Mouse (Mus musculus): ENCODE measurements around the gene Ctdspl. TPM values are rescaled to one million over a fixed set of nuclear protein-coding genes. Genes with fewer than 3 reads are reported as not detected.

Ctdspl gene
- polyA plus RNA-seq (2014; fragmentation: Nextera tagmentation; extraction: Ambion mirVana), result 9.8 and 11.1 TPM in 2 replicates

GRCm38 (mm10) chr9:118926111-118926650 lies at the start of gene Ctdspl:
Gene Ctdspl (plus strand): TSS chr9:118926453.
- no peaks in the 10 kb centered on the region for H3K27me3 ChIP-seq (ENCODE audit: control insufficient read depth, insufficient read depth, low read length)
- H3K9ac ChIP-seq (replicated peaks; ENCODE audit: low read depth, low read length), result peak within 1 kb of the TSS; percentile 83
- peak within 1 kb of the TSS; percentile 77 for H3K4me3 ChIP-seq (ENCODE audit: low read depth, low read length)
- WGBS, result 0% methylated on average over 29 of the region's 73 CpGs
- H3K36me3 ChIP-seq (ENCODE audit: control insufficient read depth, insufficient read depth, low read length), result no peaks in the 10 kb centered on the region
- H3K4me1 ChIP-seq (ENCODE audit: control insufficient read depth, insufficient read depth, low read length), result peaks cover 16% of the 10 kb centered on the region
- H3K27ac ChIP-seq (ENCODE audit: low read depth, low read length), result peak within 1 kb of the TSS; percentile 81
- peak within 1 kb of the TSS; percentile 98 for H3K4me2 ChIP-seq (ENCODE audit: low read depth, low read length)
- ATAC-seq (ENCODE audit: low read depth), result peak; percentile 55
- no peaks in the 10 kb centered on the region for H3K9me3 ChIP-seq (ENCODE audit: control insufficient read depth, low read length)

- H3K27me3 ChIP-seq (ENCODE audit: control insufficient read depth, insufficient read depth, low read length), result no peaks in the 10 kb centered on the region
- H3K9ac ChIP-seq (replicated peaks; ENCODE audit: low read depth, low read length), result no peak overlapping the region
- WGBS, result 77% methylated on average over 10 of the region's 10 CpGs
- H3K4me1 ChIP-seq (ENCODE audit: control insufficient read depth, insufficient read depth, low read length), result no peaks in the 10 kb centered on the region
- no peaks in the 10 kb centered on the region for H3K36me3 ChIP-seq (ENCODE audit: control insufficient read depth, insufficient read depth, low read length)
- H3K4me3 ChIP-seq (ENCODE audit: low read depth, low read length), result no peak overlapping the region
- no peak for ATAC-seq (ENCODE audit: low read depth)
- H3K27ac ChIP-seq (ENCODE audit: low read depth, low read length), result no peak overlapping the region
- no peaks in the 10 kb centered on the region for H3K9me3 ChIP-seq (ENCODE audit: control insufficient read depth, low read length)
- H3K4me2 ChIP-seq (ENCODE audit: low read depth, low read length), result no peak overlapping the region
These were observed 49.4 kb upstream of the Ctdspl start for GRCm38 (mm10) chr9:118876902-118877301.

- 83% methylated on average over 7 of the region's 7 CpGs for WGBS
- no peak overlapping the region for H3K4me2 ChIP-seq (ENCODE audit: low read depth, low read length)
- no peaks in the 10 kb centered on the region for H3K9me3 ChIP-seq (ENCODE audit: control insufficient read depth, low read length)
- H3K36me3 ChIP-seq (ENCODE audit: control insufficient read depth, insufficient read depth, low read length), result no peaks in the 10 kb centered on the region
- no peak overlapping the region for H3K9ac ChIP-seq (replicated peaks; ENCODE audit: low read depth, low read length)
- H3K27ac ChIP-seq (ENCODE audit: low read depth, low read length), result no peak overlapping the region
- H3K4me3 ChIP-seq (ENCODE audit: low read depth, low read length), result no peak overlapping the region
- ATAC-seq (ENCODE audit: low read depth), result no peak
- H3K27me3 ChIP-seq (ENCODE audit: control insufficient read depth, insufficient read depth, low read length), result no peaks in the 10 kb centered on the region
- H3K4me1 ChIP-seq (ENCODE audit: control insufficient read depth, insufficient read depth, low read length), result no peaks in the 10 kb centered on the region
These were observed 48.8 kb upstream of the Ctdspl start for GRCm38 (mm10) chr9:118877365-118878008.

- 90% methylated on average over 11 of the region's 11 CpGs for WGBS
- no peaks in the 10 kb centered on the region for H3K9me3 ChIP-seq (ENCODE audit: control insufficient read depth, low read length)
- H3K4me1 ChIP-seq (ENCODE audit: control insufficient read depth, insufficient read depth, low read length), result no peaks in the 10 kb centered on the region
- H3K9ac ChIP-seq (replicated peaks; ENCODE audit: low read depth, low read length), result no peak overlapping the region
- no peak overlapping the region for H3K4me2 ChIP-seq (ENCODE audit: low read depth, low read length)
- H3K36me3 ChIP-seq (ENCODE audit: control insufficient read depth, insufficient read depth, low read length), result no peaks in the 10 kb centered on the region
- H3K27ac ChIP-seq (ENCODE audit: low read depth, low read length), result no peak overlapping the region
- no peaks in the 10 kb centered on the region for H3K27me3 ChIP-seq (ENCODE audit: control insufficient read depth, insufficient read depth, low read length)
- no peak for ATAC-seq (ENCODE audit: low read depth)
- no peak overlapping the region for H3K4me3 ChIP-seq (ENCODE audit: low read depth, low read length)
These were observed 47.7 kb upstream of the Ctdspl start for GRCm38 (mm10) chr9:118878596-118878995.

- Histone ChIP-seq H3K4me2 (ENCODE audit: low read depth, low read length) (no peak overlapping the region), H3K27ac (ENCODE audit: low read depth, low read length) (no peak overlapping the region), H3K27me3 (ENCODE audit: control insufficient read depth, insufficient read depth, low read length) (no peaks in the 10 kb centered on the region), H3K4me3 (ENCODE audit: low read depth, low read length) (no peak overlapping the region), H3K36me3 (ENCODE audit: control insufficient read depth, insufficient read depth, low read length) (no peaks in the 10 kb centered on the region), H3K9ac (replicated peaks; ENCODE audit: low read depth, low read length) (no peak overlapping the region), H3K4me1 (ENCODE audit: control insufficient read depth, insufficient read depth, low read length) (no peaks in the 10 kb centered on the region), H3K9me3 (ENCODE audit: control insufficient read depth, low read length) (no peaks in the 10 kb centered on the region)
- ATAC-seq (ENCODE audit: low read depth), result no peak
- 77% methylated on average over 7 of the region's 7 CpGs for WGBS
These were observed 44.8 kb upstream of the Ctdspl start for GRCm38 (mm10) chr9:118881281-118881945.

- H3K27me3 ChIP-seq (ENCODE audit: control insufficient read depth, insufficient read depth, low read length), result no peaks in the 10 kb centered on the region
- no peak overlapping the region for H3K27ac ChIP-seq (ENCODE audit: low read depth, low read length)
- no peak overlapping the region for H3K4me2 ChIP-seq (ENCODE audit: low read depth, low read length)
- H3K9ac ChIP-seq (replicated peaks; ENCODE audit: low read depth, low read length), result no peak overlapping the region
- ATAC-seq (ENCODE audit: low read depth), result no peak
- no peaks in the 10 kb centered on the region for H3K4me1 ChIP-seq (ENCODE audit: control insufficient read depth, insufficient read depth, low read length)
- H3K4me3 ChIP-seq (ENCODE audit: low read depth, low read length), result no peak overlapping the region
- H3K36me3 ChIP-seq (ENCODE audit: control insufficient read depth, insufficient read depth, low read length), result no peaks in the 10 kb centered on the region
- WGBS, result 91% methylated on average over 6 of the region's 6 CpGs
- H3K9me3 ChIP-seq (ENCODE audit: control insufficient read depth, low read length), result no peaks in the 10 kb centered on the region
These were observed 44.3 kb upstream of the Ctdspl start for GRCm38 (mm10) chr9:118881946-118882284.

GRCm38 (mm10) chr9:118883150-118883549 lies 43.1 kb upstream of the Ctdspl start:
- Histone ChIP-seq H3K27me3 (ENCODE audit: control insufficient read depth, insufficient read depth, low read length) (no peaks in the 10 kb centered on the region), H3K9ac (replicated peaks; ENCODE audit: low read depth, low read length) (no peak overlapping the region), H3K4me2 (ENCODE audit: low read depth, low read length) (no peak overlapping the region), H3K9me3 (ENCODE audit: control insufficient read depth, low read length) (no peaks in the 10 kb centered on the region), H3K4me1 (ENCODE audit: control insufficient read depth, insufficient read depth, low read length) (no peaks in the 10 kb centered on the region), H3K27ac (ENCODE audit: low read depth, low read length) (no peak overlapping the region), H3K4me3 (ENCODE audit: low read depth, low read length) (no peak overlapping the region), H3K36me3 (ENCODE audit: control insufficient read depth, insufficient read depth, low read length) (no peaks in the 10 kb centered on the region)
- 88% methylated on average over 7 of the region's 7 CpGs for WGBS
- ATAC-seq (ENCODE audit: low read depth), result no peak

- no peak overlapping the region for H3K4me3 ChIP-seq (ENCODE audit: low read depth, low read length)
- no peak for ATAC-seq (ENCODE audit: low read depth)
- H3K27ac ChIP-seq (ENCODE audit: low read depth, low read length), result no peak overlapping the region
- no peaks in the 10 kb centered on the region for H3K27me3 ChIP-seq (ENCODE audit: control insufficient read depth, insufficient read depth, low read length)
- H3K9ac ChIP-seq (replicated peaks; ENCODE audit: low read depth, low read length), result no peak overlapping the region
- H3K4me1 ChIP-seq (ENCODE audit: control insufficient read depth, insufficient read depth, low read length), result no peaks in the 10 kb centered on the region
- H3K36me3 ChIP-seq (ENCODE audit: control insufficient read depth, insufficient read depth, low read length), result no peaks in the 10 kb centered on the region
- no peak overlapping the region for H3K4me2 ChIP-seq (ENCODE audit: low read depth, low read length)
- H3K9me3 ChIP-seq (ENCODE audit: control insufficient read depth, low read length), result no peaks in the 10 kb centered on the region
- 78% methylated on average over 6 of the region's 6 CpGs for WGBS
These were observed 40.5 kb upstream of the Ctdspl start for GRCm38 (mm10) chr9:118885785-118886184.

GRCm38 (mm10) chr9:118887201-118887600 lies 39.1 kb upstream of the Ctdspl start:
- no peaks in the 10 kb centered on the region for H3K27me3 ChIP-seq (ENCODE audit: control insufficient read depth, insufficient read depth, low read length)
- no peak overlapping the region for H3K27ac ChIP-seq (ENCODE audit: low read depth, low read length)
- no peak overlapping the region for H3K4me2 ChIP-seq (ENCODE audit: low read depth, low read length)
- no peak overlapping the region for H3K4me3 ChIP-seq (ENCODE audit: low read depth, low read length)
- no peaks in the 10 kb centered on the region for H3K4me1 ChIP-seq (ENCODE audit: control insufficient read depth, insufficient read depth, low read length)
- H3K9me3 ChIP-seq (ENCODE audit: control insufficient read depth, low read length), result no peaks in the 10 kb centered on the region
- H3K9ac ChIP-seq (replicated peaks; ENCODE audit: low read depth, low read length), result no peak overlapping the region
- H3K36me3 ChIP-seq (ENCODE audit: control insufficient read depth, insufficient read depth, low read length), result no peaks in the 10 kb centered on the region
- 89% methylated on average over 7 of the region's 7 CpGs for WGBS
- ATAC-seq (ENCODE audit: low read depth), result no peak
